Mouse (Mus musculus) embryonic stem cell, embryonic (primary cell): ENCODE data around the gene Lingo2.
"Not testable (repeated sequence)": the region's sequence is repeated elsewhere in the genome, so short reads cannot be mapped to it uniquely, and the experiment has no call there.

Experiments
- CTCF ChIA-PET, 4 experiments: fragments of 300-600 bp in 2 of 4; fragments of 350-600 bp in 2 of 4; sonication (Branson Sonifier 250); formaldehyde crosslinking; loops; one replicate each; lab custom pipeline; 2022; ENCODE audit warnings: inconsistent platforms in 2 of 4; lab: Charles Lee
- POLR2A ChIA-PET, 4 experiments: fragments of 300-600 bp in 2 of 4; fragments of 350-600 bp in 2 of 4; sonication (Branson Sonifier 250); formaldehyde crosslinking; loops; one replicate each; lab custom pipeline; 2022; ENCODE audit warnings: antibody characterized with exemption in 4 of 4, inconsistent platforms in 1 of 4; lab: Charles Lee

Gene Lingo2

DNA sequence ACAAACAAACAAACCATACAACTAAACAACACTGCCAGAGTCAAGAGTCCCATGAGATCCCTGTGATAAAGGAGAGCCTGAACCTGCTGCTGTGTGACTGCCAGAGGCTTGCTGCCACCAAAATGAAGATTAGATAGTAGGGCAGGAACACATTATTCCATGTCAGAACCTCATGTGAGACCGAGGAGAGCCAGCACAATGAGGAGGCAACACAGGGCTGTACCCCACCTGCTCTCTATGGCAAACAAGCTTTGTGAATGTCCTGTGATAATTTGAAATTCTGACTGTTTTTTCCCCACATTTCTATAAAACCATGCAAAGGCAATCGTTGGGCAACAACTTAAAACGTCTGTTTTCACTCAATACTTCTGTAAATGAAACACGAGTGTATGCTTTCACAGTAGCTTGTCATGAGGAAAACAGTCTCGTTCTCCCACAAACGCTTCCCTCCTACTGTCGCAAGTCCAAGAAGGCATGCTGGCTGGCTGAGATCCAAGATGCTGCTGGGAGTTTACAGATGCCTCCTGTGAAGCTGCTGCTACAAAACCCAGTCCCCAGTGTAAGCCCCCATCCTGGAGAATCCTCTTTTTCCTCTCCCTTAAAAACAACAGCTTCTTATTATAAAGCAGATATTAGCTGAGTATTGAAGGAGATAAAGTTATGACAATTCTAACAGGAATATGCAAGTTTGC, 765.2 kb downstream of the Lingo2 start:
- ChIA-PET CTCF (no interaction called here), POLR2A (no interaction called here)

DNA sequence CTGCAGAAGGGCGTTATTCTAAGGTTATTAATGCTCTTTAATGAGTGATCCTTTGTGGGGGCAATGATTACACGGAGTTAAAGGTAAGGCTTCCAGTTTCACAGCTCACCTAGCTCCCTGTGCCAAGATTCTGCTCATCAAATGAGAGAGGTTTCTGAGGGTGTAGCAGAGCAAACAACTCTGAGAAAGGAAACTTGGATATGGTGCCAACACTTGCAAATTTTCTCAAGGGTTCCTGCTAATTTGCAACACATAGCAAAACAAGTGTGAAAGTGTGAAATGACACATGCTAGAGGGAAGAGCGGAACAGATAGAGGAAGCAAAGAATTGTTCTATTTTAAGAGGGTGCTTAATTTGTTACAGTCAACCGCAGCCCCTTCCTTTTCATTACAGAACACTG, 767.9 kb downstream of the Lingo2 start:
- ChIA-PET POLR2A (no interaction called here), CTCF (no interaction called here)

DNA sequence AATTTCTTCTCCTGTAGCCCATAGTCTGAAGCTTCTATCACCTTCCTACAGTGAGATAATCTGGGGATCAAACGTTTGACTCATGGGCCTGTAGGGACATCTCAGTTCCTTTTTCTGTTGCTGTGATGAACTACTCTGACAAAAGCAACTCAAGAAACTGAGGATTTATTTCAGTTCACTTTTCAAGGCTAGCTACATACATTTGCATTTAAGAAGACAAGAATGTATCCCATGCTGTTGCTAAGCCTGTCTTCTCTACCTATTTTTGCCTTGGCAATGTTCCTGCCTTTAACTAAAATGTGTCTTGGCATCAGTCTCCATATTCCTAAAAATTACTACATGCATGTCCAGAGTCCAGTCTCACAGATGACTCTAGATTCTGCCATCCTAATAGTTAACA, 781.4 kb downstream of the Lingo2 start:
- POLR2A ChIA-PET, result no interaction called here
- CTCF ChIA-PET, result interaction anchor here in 1 of 4 experiments (0.7 kb wide), 1 partner anchor 84 kb away, joined by 10 read pairs; no protein-coding TSS in a partner anchor

DNA sequence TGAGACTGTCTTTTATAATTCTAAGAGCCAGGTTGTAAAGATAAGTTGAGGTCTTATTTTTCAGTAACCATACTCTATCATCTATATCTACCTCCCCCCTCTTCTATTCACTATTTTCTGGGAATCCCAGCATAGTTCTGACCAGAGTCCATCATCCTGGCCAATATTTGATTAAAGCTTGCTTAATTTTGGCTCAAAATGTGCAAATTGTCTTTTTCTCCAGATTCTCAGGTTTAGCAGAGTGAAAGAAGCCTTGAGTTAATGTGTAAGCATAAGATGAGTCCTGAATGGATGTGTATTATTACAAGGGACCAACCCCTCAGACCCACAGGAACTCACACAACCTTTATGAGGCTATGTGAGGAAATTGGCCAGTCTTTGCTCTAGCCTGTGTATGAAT, 820.2 kb downstream of the Lingo2 start:
- POLR2A ChIA-PET, result no interaction called here
- CTCF ChIA-PET, result interaction anchor here in 1 of 4 experiments (0.6 kb wide), 1 partner anchor 15 kb away, joined by 10 read pairs; no protein-coding TSS in a partner anchor

DNA sequence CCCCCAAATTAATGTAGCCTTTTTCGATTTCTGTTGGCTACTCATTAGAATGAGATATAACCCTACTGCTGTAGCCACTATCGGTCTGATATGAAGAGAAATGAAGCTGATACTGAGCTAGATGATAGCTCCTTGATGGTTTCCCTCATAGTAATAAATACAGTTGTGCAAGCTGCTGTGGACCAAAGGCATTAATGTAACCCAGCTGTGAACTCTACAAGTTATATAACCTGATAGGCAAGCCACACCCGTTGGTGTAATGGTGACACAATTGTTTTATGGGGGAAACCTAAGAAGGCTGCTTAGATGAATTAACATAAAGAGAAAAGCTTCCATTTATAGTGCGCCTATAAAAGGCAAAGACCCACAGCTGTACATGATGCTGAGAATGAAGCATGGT, 856.1 kb downstream of the Lingo2 start:
- ChIA-PET CTCF (no interaction called here), POLR2A (interaction anchor here in 1 of 4 experiments (0.7 kb wide), 1 partner anchor 18 kb away, joined by 3 read pairs; no protein-coding TSS in a partner anchor)

DNA sequence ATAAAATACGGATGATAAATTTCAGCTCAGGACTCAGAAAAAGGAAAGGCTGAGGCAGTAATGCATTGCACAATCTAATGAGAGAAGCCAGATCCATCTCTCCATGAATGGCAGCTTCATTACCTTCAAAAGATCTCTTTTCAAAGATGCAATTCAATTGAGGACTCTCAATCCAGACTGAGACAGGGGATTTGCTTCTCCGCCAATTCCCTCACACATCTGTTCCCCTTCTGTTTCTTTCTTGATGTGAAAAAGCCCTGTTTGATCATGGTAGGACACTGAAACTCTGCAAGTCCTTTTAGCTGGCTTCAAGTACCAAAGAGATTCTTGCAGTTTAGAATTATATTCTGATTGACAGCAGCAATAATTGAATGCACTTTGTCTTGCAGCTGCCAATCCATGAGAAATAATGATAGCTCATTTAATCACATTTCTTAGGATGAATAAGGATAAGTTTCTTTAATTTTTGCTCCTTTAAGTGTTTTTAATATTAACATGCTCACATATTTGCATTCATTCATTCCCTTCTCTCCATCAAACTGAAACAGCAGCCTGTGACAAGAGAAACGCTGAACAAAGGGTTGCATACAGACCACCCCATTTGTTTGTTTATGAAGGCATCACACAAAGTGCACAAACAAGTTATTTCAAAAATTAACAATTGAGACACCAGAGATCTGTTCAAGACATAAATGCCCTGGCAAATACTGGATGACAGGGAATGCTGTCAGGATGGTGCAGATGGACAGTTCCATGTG, 870.3 kb downstream of the Lingo2 start:
- ChIA-PET CTCF (no interaction called here), POLR2A (no interaction called here)

DNA sequence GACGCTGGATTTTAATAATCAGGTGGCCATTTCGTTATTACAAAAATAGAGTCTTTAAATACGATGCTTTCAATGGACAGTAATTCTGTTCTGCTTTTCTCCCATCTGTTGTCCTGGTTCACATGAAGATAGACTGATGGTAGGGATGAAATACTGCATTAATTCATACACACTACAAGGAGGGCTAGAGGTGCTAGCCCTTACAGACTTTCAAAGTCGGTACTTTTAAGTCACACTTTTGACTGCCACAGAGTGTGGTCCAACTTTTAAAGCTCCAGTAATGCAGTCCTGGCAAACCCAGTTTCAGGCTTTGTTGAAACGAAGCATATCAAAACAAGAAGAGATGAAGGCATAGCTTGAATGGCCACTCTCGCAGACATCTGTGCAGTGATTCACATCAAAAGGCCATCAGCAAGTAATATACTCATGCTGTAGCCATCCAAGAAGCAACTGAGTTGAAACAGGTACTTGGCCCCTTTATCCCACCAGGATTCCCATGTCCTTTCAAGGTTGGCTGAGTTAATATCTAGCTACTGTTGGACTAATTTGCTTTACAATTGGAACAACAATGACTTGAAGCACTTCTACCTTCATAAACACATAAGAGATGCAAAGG, 872.5 kb downstream of the Lingo2 start:
- ChIA-PET POLR2A (no interaction called here), CTCF (no interaction called here)

DNA sequence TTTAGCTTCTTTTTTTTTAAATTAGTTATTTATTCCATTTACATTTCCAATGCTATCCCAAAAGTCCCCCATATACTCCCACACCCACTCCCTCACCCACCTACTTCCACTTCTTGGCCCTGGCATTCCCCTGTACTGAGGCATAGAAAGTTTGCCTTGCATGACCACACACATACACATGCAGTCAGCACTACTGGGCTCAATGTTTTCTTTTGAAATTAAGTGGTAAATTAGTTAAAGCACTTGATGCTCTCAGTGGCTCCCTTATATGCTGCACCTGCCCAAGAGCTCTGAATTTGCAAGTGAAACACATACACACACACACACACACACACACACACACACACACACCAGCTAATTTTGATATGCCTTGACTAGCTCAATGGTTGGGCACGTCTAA, 886.8 kb downstream of the Lingo2 start:
- POLR2A ChIA-PET, CTCF ChIA-PET: not testable (repeated sequence)

DNA sequence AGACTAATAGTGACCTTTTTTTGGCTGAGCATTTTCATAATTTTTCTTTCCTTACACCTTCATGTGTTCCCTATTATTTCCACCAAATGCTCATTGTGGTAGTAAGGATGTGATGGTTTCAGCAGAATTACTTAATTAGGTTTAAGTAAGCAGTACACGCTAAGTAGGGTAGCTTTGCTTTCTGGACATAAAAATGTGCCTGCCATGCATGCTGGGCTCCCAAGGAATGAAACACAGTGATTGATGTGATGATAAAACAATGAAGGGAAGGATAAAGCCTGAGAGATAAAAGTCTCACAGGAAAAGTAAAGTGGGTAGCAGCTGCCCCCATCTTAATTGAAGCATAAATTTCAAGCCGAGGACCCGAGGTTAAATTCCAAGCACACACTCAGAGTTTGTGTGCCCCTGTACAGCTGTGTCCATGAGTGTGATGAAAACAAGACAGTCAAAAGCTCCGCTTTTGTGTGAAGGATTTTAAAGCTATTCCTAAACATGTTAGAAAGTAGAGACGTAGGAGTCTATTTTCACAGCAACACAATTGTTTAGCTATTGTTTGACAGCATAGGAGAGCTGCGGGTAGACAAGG, 898.7 kb downstream of the Lingo2 start:
- CTCF ChIA-PET, result no interaction called here
- POLR2A ChIA-PET, result no interaction called here

DNA sequence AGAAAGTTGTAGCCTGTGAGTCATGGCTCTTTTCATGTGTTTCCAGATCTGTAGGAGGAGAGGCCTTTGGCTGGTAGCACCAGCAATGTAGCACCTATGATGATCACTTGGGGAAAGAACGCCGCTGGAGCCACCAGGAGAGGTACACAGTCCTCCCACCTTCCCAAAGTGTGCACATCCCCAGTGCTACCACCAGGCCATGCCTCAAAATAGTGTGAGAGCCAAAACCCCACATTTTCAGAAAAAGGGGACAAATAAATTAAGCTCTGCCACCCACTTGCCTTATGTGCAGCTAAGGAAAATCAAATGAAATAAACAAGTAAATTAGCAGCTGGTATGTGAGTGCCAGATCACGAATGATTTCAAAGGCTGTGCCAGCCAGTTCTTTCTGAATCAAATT, 911.2 kb downstream of the Lingo2 start:
- ChIA-PET CTCF (no interaction called here), POLR2A (no interaction called here)

DNA sequence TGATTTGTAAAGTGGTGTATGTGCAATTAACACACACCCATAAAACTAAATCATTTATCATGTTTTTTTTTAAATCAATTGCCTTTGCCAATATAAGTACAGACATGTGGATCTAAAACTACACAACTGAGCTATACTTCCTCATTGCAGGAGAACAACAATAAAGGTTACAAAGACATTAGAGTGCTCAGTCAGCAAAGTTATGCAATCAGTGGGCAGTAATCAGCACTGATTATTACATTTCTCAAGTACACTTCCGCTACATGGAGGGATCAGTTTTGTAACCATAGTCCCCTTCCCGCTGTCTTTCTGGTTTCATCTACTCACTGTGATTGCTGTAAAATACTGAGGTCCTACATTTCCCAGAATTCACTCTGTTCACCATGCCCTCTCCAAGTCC, 912.8 kb downstream of the Lingo2 start:
- CTCF ChIA-PET, result no interaction called here
- POLR2A ChIA-PET, result no interaction called here

DNA sequence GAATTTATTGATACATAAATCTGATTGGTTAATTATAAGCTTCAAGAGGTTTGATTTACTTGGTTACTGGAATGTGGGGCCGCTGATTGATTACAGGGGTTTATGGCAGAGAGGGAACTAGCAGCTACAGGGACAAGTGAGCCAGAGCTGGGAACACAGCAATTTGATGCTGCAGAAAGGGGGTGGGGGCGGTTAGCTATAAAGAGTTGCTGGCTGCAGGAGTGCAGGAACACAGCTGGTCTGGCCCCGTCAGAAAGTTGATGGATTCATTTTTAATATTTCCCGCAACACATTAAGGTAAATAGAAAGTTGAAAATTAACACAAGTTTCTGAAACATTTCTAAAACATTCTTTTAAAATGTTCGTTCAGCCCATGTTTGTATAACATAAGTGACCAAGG, 919.5 kb downstream of the Lingo2 start:
- ChIA-PET CTCF (no interaction called here), POLR2A (no interaction called here)

DNA sequence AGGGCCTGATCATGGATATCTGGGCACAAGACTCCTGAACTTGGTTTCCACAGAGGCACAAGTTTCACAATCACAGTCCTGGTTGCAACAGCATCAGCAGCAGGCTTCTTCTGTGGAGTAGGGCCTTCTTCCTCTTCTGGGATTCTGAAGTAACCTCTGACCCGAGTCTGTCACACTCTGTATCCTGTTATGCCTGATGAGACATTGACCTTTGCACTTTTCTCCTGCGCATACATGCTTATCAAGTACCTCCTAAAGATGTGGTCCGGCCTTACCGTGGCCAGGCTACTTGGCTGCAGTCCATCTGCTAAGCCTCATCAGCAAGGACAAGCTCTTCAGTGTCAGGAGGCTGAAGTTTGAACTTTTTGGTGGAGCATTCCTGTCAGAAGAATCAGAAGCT, 937.4 kb downstream of the Lingo2 start:
- POLR2A ChIA-PET, result no interaction called here
- CTCF ChIA-PET, result no interaction called here

DNA sequence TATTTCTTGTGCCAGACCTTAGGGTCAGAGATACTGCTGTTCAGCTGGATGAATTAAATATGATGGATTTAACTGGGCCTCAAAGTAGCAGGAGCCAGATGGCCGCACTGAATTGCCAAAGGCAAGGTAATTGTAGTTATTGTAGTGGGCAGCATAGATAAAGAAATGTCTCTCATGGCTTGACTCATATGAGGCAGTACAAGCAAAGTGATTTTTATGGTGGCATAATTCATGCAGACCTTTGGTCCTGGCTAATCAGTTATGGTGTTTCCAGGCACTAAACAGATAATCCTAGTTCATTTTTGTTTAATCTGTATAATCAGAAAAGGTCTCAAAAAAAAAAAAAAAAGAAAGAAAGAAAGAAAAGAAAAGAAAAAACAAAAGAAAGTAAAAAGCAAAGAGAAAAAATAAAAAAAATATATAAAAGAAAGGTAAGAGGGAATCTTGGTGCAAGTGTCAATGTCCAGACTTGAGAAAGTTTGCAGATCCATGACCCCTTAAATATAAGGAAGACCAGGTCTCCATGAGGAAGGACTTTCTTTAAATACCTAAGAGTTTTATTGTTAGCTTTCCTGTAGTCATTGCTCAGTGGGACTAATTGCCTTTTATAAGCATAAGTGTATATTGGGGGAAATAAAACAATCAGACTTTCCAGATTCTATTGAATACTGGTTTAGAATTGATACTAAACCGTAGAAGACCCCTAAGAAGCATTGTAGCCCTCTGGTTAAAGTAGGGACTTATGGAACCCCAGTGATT, 959.4 kb downstream of the Lingo2 start:
- ChIA-PET CTCF (no interaction called here), POLR2A (no interaction called here)

DNA sequence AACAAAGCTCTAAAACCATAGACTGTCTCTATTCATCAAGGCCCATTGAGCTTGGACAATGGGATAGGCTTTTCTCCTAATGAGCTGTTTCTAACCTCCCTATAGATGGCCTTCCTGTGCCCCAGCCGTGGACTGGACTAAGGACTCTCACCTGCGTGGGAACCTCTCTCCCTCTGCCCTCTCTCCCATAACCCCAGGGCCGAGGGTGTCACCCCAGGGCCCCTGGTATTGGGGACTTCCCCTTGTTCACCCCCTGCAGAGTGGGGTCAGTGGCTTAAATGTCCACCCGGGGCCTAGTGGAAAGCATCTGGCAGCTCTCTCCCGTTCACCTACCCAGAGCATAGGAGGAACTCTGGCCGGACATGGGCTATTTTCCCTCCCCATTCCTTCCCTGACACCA, 965.5 kb downstream of the Lingo2 start:
- CTCF ChIA-PET, result no interaction called here
- POLR2A ChIA-PET, result interaction anchor here in 1 of 4 experiments (0.6 kb wide), 1 partner anchor 1110 kb away, joined by 3 read pairs; no protein-coding TSS in a partner anchor

DNA sequence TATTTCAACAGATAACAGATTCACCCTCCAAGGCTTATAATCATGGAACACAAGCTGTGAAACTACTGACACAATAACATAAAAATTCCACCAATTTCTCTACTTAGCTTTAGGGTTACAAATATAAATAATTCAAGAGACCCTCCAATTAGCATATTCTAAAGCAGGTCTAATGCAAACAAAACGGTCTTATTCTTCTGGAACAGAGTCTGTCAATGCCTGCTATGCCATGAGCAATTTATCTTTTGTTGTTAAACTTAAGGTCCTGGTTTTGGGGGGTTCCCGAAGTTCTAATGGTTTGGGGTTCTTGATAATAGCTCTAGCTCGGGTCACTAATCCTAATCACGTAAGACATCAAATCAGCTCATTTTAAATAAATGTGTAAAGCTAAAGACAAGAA, 988.0 kb downstream of the Lingo2 start:
- ChIA-PET CTCF (no interaction called here), POLR2A (no interaction called here)

DNA sequence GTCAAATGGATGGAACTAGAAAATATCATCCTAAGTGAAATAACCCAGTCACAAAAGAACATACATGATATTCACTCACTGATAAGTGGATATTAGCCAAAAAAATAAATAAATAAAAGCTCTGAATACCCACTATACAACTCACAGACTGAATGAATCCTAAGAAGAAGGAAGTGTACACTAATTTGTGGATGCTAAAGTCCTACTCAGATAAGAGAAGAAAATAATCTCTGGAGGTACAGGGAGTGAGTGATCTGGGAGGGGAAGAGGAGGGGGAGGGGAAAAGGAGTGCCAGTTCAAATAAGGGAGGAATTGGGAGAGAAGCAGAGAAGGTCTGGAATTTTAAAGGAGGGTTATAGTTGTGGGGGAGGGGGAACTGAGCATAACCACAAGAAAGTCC, 999.7 kb downstream of the Lingo2 start:
- CTCF ChIA-PET, result no interaction called here
- POLR2A ChIA-PET, result no interaction called here

DNA sequence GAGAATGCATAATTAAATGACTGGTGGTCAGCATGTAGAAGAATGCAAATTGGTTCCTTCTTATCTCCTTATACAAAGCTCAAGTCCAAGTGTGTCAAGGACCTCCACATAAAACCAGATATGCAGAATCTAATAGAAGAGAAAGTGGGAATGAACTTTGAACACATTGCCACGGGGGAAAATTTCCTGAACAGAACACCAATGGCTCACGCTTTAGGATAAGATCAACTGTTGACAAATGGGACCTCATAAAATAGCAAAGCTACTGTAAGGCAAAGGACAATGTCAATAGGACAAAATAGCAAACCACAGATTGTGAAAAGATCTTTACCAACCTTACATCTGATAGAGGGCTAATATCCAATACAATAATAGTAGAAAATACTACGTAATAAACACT, 1000.3 kb downstream of the Lingo2 start:
- CTCF ChIA-PET, result no interaction called here
- POLR2A ChIA-PET, result no interaction called here

DNA sequence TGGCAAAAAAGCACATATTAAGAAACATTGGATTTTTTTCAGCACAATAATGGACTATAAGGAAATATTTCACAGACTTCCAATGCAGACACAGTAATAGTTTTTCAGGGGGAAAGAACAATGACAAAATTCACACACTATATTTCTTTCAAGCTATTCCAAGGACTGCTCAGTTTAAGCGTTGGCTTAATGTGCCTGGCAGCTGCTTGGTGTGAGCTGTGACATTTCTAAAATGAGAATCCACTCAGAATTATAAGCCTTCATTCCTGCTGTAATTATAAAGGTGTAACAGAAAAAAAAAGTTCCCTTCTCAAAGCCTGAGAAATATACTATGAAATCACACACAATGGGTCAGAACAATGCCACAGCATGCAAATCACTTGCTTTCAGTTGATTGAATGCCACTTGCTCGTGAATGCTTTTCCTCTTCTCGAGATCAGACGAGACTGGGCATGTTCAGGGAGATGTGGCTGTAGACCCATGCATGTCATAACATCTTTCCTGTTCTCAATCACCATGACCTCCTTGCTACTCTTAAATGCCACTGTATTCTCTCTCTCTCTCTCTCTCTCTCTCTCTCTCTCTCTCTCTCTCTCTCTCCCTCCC, 1017.4 kb downstream of the Lingo2 start:
- POLR2A ChIA-PET, result no interaction called here
- CTCF ChIA-PET, result no interaction called here
